Mouse (Mus musculus): Measurements from ENCODE around the gene Mpi. TPM values are rescaled to one million over a fixed set of nuclear protein-coding genes. Genes with fewer than 3 reads are reported as not detected.

Mpi gene
- polyA plus RNA-seq, 1 experiment from 2014 or later = 35.1 TPM

- DNase-seq = peak; percentile 17
- Histone ChIP-seq H3K27ac (ENCODE audit: low read depth) (no peak overlapping the region), H3K9me3 (ENCODE audit: low read depth, low read length) (no peaks in the 10 kb centered on the region), H3K4me2 (peak overlapping the region; percentile 16; the same call in 1 of the 2 replicates), H3K4me1 (ENCODE audit: insufficient read depth) (peaks cover 15% of the 10 kb centered on the region), H3K36me3 (ENCODE audit: insufficient read depth) (no peaks in the 10 kb centered on the region), H3K27me3 (ENCODE audit: insufficient read depth, low read length) (peaks cover 71% of the 10 kb centered on the region), H3K4me3 (ENCODE audit: low read depth, low read length) (no peak overlapping the region; the same call in 1 of the 2 replicates), H3K9ac (no peak overlapping the region)
- ATAC-seq (ENCODE audit: insufficient read depth) = no peak
- TF ChIP-seq CTCF (IDR thresholded peaks at IDR 0.05; ENCODE audit: low read depth) = no peak
- 4% methylated on average over 20 of the region's 20 CpGs for whole genome bisulfite sequencing
These were observed 50.7 kb downstream of the Mpi start for GRCm38 (mm10) chr9:57501861-57502260.

DNA sequence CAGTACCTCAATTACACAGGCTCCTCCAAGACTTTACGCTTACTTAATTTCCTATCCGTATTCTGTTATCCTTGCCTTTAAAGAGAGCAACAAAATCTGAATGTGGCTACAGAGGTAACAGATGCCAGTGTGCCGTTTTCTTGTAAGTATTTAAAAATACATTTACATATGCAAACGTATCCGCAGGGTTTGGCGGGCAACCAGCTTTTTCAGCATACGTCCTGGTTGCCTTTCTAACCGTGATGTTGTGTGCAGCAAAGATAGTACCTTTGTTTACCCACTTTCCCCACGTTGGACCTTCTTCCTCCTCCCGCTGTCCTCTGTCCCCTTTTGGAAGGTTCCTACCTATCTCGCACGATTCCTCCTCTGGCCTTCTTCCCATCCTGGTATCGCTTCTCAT lies 51.1 kb downstream of the Mpi start:
- H3K27ac ChIP-seq (ENCODE audit: low read depth) = no peak overlapping the region
- ATAC-seq (ENCODE audit: insufficient read depth) (no peak), DNase-seq (no peak)
- H3K4me3 ChIP-seq (ENCODE audit: low read depth, low read length) = no peak overlapping the region
- no peak for TF ChIP-seq CTCF (IDR thresholded peaks at IDR 0.05; ENCODE audit: low read depth)
- H3K4me1 ChIP-seq (ENCODE audit: insufficient read depth) = peaks cover 15% of the 10 kb centered on the region
- peaks cover 71% of the 10 kb centered on the region for H3K27me3 ChIP-seq (ENCODE audit: insufficient read depth, low read length)
- WGBS = 13% methylated on average over 13 of the region's 13 CpGs
- H3K9me3 ChIP-seq (ENCODE audit: low read depth, low read length) = no peaks in the 10 kb centered on the region
- no peaks in the 10 kb centered on the region for H3K36me3 ChIP-seq (ENCODE audit: insufficient read depth)
- no peak overlapping the region for H3K9ac ChIP-seq
- H3K4me2 ChIP-seq = peak overlapping the region; percentile 16; the same call in 1 of the 2 replicates

DNA sequence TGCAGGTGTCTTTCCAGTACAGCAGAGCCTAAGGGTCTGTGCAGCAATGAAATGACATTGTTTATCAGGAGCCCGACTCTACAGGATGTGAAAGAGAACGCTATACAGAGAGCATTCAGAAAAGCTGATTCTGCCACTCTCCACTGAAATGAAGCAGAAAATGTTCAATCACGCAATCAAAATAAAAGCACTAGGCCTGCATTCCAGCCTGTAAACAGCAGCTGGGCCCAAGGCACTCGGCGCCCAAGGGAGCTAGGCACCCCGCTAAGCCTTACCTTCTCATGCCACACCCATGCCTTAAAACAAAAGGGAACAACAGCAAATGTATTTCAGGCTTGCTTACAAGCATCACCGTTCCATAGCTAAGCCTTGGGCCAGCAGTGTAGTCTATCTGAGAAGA lies 54.0 kb downstream of the Mpi start:
- no peak overlapping the region for H3K27ac ChIP-seq (ENCODE audit: low read depth)
- H3K4me3 ChIP-seq (ENCODE audit: low read depth, low read length) = no peak overlapping the region
- H3K36me3 ChIP-seq (ENCODE audit: insufficient read depth) = no peaks in the 10 kb centered on the region
- H3K27me3 ChIP-seq (ENCODE audit: insufficient read depth, low read length) = peaks cover 42% of the 10 kb centered on the region
- H3K9me3 ChIP-seq (ENCODE audit: low read depth, low read length) = no peaks in the 10 kb centered on the region
- ATAC-seq (ENCODE audit: insufficient read depth) (no peak), DNase-seq (no peak)
- TF ChIP-seq CTCF (IDR thresholded peaks at IDR 0.05; ENCODE audit: low read depth) = no peak
- H3K4me1 ChIP-seq (ENCODE audit: insufficient read depth) = no peaks in the 10 kb centered on the region
- 63% methylated on average over 7 of the region's 7 CpGs for WGBS
- H3K9ac ChIP-seq = no peak overlapping the region
- H3K4me2 ChIP-seq = no peak overlapping the region

- Histone ChIP-seq H3K27ac (ENCODE audit: low read depth) (no peak overlapping the region), H3K36me3 (ENCODE audit: insufficient read depth) (no peaks in the 10 kb centered on the region), H3K9ac (no peak overlapping the region), H3K9me3 (ENCODE audit: low read depth, low read length) (no peaks in the 10 kb centered on the region), H3K4me2 (no peak overlapping the region), H3K27me3 (ENCODE audit: insufficient read depth, low read length) (peaks cover 29% of the 10 kb centered on the region), H3K4me3 (ENCODE audit: low read depth, low read length) (no peak overlapping the region), H3K4me1 (ENCODE audit: insufficient read depth) (no peaks in the 10 kb centered on the region)
- DNase-seq (no peak), ATAC-seq (ENCODE audit: insufficient read depth) (no peak)
- TF ChIP-seq CTCF (IDR thresholded peaks at IDR 0.05; ENCODE audit: low read depth) = no peak
- 41% methylated on average over 5 of the region's 5 CpGs for WGBS
These were observed 55.3 kb downstream of the Mpi start for GRCm38 (mm10) chr9:57497236-57497635.

GRCm38 (mm10) chr9:57494970-57495369 lies 57.6 kb downstream of the Mpi start:
- Histone ChIP-seq H3K27me3 (ENCODE audit: insufficient read depth, low read length) (peaks cover 6% of the 10 kb centered on the region; the same call in 1 of the 2 replicates), H3K9me3 (ENCODE audit: low read depth, low read length) (no peaks in the 10 kb centered on the region), H3K4me2 (no peak overlapping the region), H3K9ac (no peak overlapping the region), H3K36me3 (ENCODE audit: insufficient read depth) (no peaks in the 10 kb centered on the region), H3K4me3 (ENCODE audit: low read depth, low read length) (no peak overlapping the region), H3K27ac (ENCODE audit: low read depth) (no peak overlapping the region), H3K4me1 (ENCODE audit: insufficient read depth) (no peaks in the 10 kb centered on the region)
- no peak for ATAC-seq (ENCODE audit: insufficient read depth)
- no peak for TF ChIP-seq CTCF (IDR thresholded peaks at IDR 0.05; ENCODE audit: low read depth)
- no peak for DNase-seq

Other genes with a start within 250 kb of the Mpi start
- gene Ppcdc, start 112.6 kb downstream of the Mpi start, polyA plus RNA-seq (2014; fragmentation: Nextera tagmentation; extraction: Ambion mirVana) = 22.5 and 23.7 TPM in 2 replicates
- 4.4 and 4.9 TPM in 2 replicates for gene Scamp5, start 84.7 kb downstream of the Mpi start, polyA plus RNA-seq (2014; fragmentation: Nextera tagmentation; extraction: Ambion mirVana)
- gene Rpp25, start 48.7 kb downstream of the Mpi start, polyA plus RNA-seq (2014; fragmentation: Nextera tagmentation; extraction: Ambion mirVana) = 2.3 and 2.4 TPM in 2 replicates
- gene Cox5a, start 31.5 kb downstream of the Mpi start, polyA plus RNA-seq (2014; fragmentation: Nextera tagmentation; extraction: Ambion mirVana) = 527 and 554 TPM in 2 replicates
- 20.2 and 22.4 TPM in 2 replicates for gene Fam219b, start 15.2 kb downstream of the Mpi start, polyA plus RNA-seq (2014; fragmentation: Nextera tagmentation; extraction: Ambion mirVana)
- 54.2 and 55.6 TPM in 2 replicates for gene Scamp2, start 8.2 kb upstream of the Mpi start, polyA plus RNA-seq (2014; fragmentation: Nextera tagmentation; extraction: Ambion mirVana)
- 8.0 and 10.6 TPM in 2 replicates for gene Ulk3, start 36.7 kb upstream of the Mpi start, polyA plus RNA-seq (2014; fragmentation: Nextera tagmentation; extraction: Ambion mirVana)
- gene Cplx3, start 53.5 kb upstream of the Mpi start, polyA plus RNA-seq (2014; fragmentation: Nextera tagmentation; extraction: Ambion mirVana) = not detected in 2 replicates
- gene Lman1l, start 68.0 kb upstream of the Mpi start, polyA plus RNA-seq (2014; fragmentation: Nextera tagmentation; extraction: Ambion mirVana) = not detected in 2 replicates
- 23.6 and 28.7 TPM in 2 replicates for gene Csk, start 100.9 kb upstream of the Mpi start, polyA plus RNA-seq (2014; fragmentation: Nextera tagmentation; extraction: Ambion mirVana)
- gene Cyp1a2, start 130.9 kb upstream of the Mpi start, polyA plus RNA-seq (2014; fragmentation: Nextera tagmentation; extraction: Ambion mirVana) = not detected in 2 replicates
- not detected in 2 replicates for gene Cyp1a1, start 135.2 kb upstream of the Mpi start, polyA plus RNA-seq (2014; fragmentation: Nextera tagmentation; extraction: Ambion mirVana)
- 24.0 and 24.9 TPM in 2 replicates for gene Edc3, start 155.8 kb upstream of the Mpi start, polyA plus RNA-seq (2014; fragmentation: Nextera tagmentation; extraction: Ambion mirVana)
- 58.1 and 72.7 TPM in 2 replicates for gene Clk3, start 213.1 kb upstream of the Mpi start, polyA plus RNA-seq (2014; fragmentation: Nextera tagmentation; extraction: Ambion mirVana)

Data from lung, embryonic 14.5 days (tissue).